Mouse (Mus musculus): ENCODE data around the gene 8030411F24Rik.
"Not testable (repeated sequence)": the region's sequence is repeated elsewhere in the genome, so short reads cannot be mapped to it uniquely, and the experiment has no call there.

Gene 8030411F24Rik

GRCm38 (mm10) chr2:148781709-148782108 lies at the start of gene 8030411F24Rik:
Gene 8030411F24Rik, plus strand, starts transcription at chr2:148782009.
- POLR2A ChIA-PET = interaction anchor here in 1 of 4 experiments (0.9 kb wide), 1 partner anchor 93 kb away, joined by 3 read pairs; the partner anchor contains the start of gene Cst3
- CTCF ChIA-PET = no interaction called here

- CTCF ChIA-PET = interaction anchor here (0.6 to 2.1 kb wide), 8 partner anchors 19 to 170 kb away, joined by 3 to 12 read pairs (median 4); no protein-coding TSS in a partner anchor
Measured at GRCm38 (mm10) chr2:148732327-148733000, 49.3 kb upstream of the 8030411F24Rik start, which contains the start of gene Napb. Gene Napb, minus strand, starts transcription at chr2:148732467.

GRCm38 (mm10) chr2:148743001-148743400 lies 38.8 kb upstream of the 8030411F24Rik start:
- ChIA-PET POLR2A (no interaction called here), CTCF (no interaction called here)

More at GRCm38 (mm10) chr2:148732327-148733000, 49.3 kb upstream of the 8030411F24Rik start, which contains the start of gene Napb:
- POLR2A ChIA-PET = interaction anchor here in 3 of 4 experiments (1.0 to 3.1 kb wide), 25 partner anchors 9 to 143 kb away, joined by 3 to 24 read pairs (median 6); partner anchors contain the start of genes Gzf1 (in 3 of the 3), Nxt1 (in 3 of the 3) and Cst3 (in 2 of the 3)

GRCm38 (mm10) chr2:148743846-148744407 lies 37.9 kb upstream of the 8030411F24Rik start:
- POLR2A ChIA-PET = no interaction called here
- CTCF ChIA-PET = interaction anchor here in 1 of 4 experiments (0.6 kb wide), 1 partner anchor 234 kb away, joined by 4 read pairs; no protein-coding TSS in a partner anchor

GRCm38 (mm10) chr2:148750058-148750457 lies 31.8 kb upstream of the 8030411F24Rik start, which contains the start of gene Cstl1:
Gene Cstl1, plus strand, starts transcription at chr2:148750358.
- ChIA-PET CTCF (interaction anchor here (0.7 to 4.4 kb wide), 6 partner anchors 44 to 272 kb away, joined by 3 to 25 read pairs (median 8); no protein-coding TSS in a partner anchor), POLR2A (no interaction called here)

- CTCF ChIA-PET = interaction anchor here (0.5 to 4.4 kb wide), 24 partner anchors 10 to 1407 kb away, joined by 3 to 25 read pairs (median 4); partner anchors contain the start of gene Napb (in 2 of the 4)
- POLR2A ChIA-PET = interaction anchor here in 1 of 4 experiments (0.7 kb wide), 1 partner anchor 479 kb away, joined by 3 read pairs; no protein-coding TSS in a partner anchor
Measured at GRCm38 (mm10) chr2:148751893-148752813, 29.7 kb upstream of the 8030411F24Rik start.

- CTCF ChIA-PET = interaction anchor here in 2 of 4 experiments (1.3 to 4.4 kb wide), 2 partner anchors 147 to 148 kb away, joined by 4 to 22 read pairs; no protein-coding TSS in a partner anchor
- POLR2A ChIA-PET = no interaction called here
Measured at GRCm38 (mm10) chr2:148754310-148754846, 27.4 kb upstream of the 8030411F24Rik start.

- CTCF ChIA-PET = interaction anchor here in 3 of 4 experiments (0.6 to 2.1 kb wide), 6 partner anchors 11 to 543 kb away, joined by 3 to 7 read pairs (median 4); no protein-coding TSS in a partner anchor
- POLR2A ChIA-PET = interaction anchor here in 3 of 4 experiments (0.7 to 1.4 kb wide), 3 partner anchors 12 to 128 kb away, joined by 3 to 4 read pairs (median 3); no protein-coding TSS in a partner anchor
Measured at GRCm38 (mm10) chr2:148763648-148764388, 18.0 kb upstream of the 8030411F24Rik start.

- POLR2A ChIA-PET = not testable (repeated sequence)
- CTCF ChIA-PET = interaction anchor here in 1 of 4 experiments (0.6 to 0.7 kb wide), 2 partner anchors 235 to 1591 kb away, joined by 4 to 8 read pairs; partner anchors contain the start of gene 3300002I08Rik
Measured at GRCm38 (mm10) chr2:148771397-148771796, 10.4 kb upstream of the 8030411F24Rik start, which contains the start of gene Cst11. Gene Cst11, minus strand, starts transcription at chr2:148771497.

GRCm38 (mm10) chr2:148789142-148789541 lies 7.3 kb downstream of the 8030411F24Rik start, which contains the start of gene Cst12:
Gene Cst12, plus strand, starts transcription at chr2:148789361.
- ChIA-PET POLR2A (no interaction called here), CTCF (no interaction called here)

- ChIA-PET POLR2A (no interaction called here), CTCF (interaction anchor here in 1 of 4 experiments (1.2 kb wide), 1 partner anchor 53 kb away, joined by 3 read pairs; no protein-coding TSS in a partner anchor)
Measured at GRCm38 (mm10) chr2:148798485-148798884, 16.7 kb downstream of the 8030411F24Rik start, which contains the start of gene Cst8. Gene Cst8, plus strand, starts transcription at chr2:148798785.

GRCm38 (mm10) chr2:148801491-148801921 lies 19.7 kb downstream of the 8030411F24Rik start:
- POLR2A ChIA-PET = no interaction called here
- CTCF ChIA-PET = no interaction called here

- POLR2A ChIA-PET = no interaction called here
- CTCF ChIA-PET = no interaction called here
Measured at GRCm38 (mm10) chr2:148806696-148807095, 24.9 kb downstream of the 8030411F24Rik start.

GRCm38 (mm10) chr2:148819909-148820308 lies 38.1 kb downstream of the 8030411F24Rik start, which contains the start of gene Cst13:
Gene Cst13, plus strand, starts transcription at chr2:148820081.
- POLR2A ChIA-PET = interaction anchor here in 1 of 4 experiments (2.2 kb wide), 1 partner anchor 55 kb away, joined by 5 read pairs; the partner anchor contains the start of gene Cst3
- CTCF ChIA-PET = no interaction called here

GRCm38 (mm10) chr2:148825986-148826385 lies 44.2 kb downstream of the 8030411F24Rik start:
- POLR2A ChIA-PET = interaction anchor here in 1 of 4 experiments (1.3 kb wide), 1 partner anchor 58 kb away, joined by 3 read pairs; no protein-coding TSS in a partner anchor

GRCm38 (mm10) chr2:148834912-148835311 lies 53.1 kb downstream of the 8030411F24Rik start, which contains the start of gene Cst9:
Gene Cst9, plus strand, starts transcription at chr2:148835147.
- ChIA-PET CTCF (interaction anchor here in 1 of 4 experiments (0.9 kb wide), 1 partner anchor 68 kb away, joined by 3 read pairs; no protein-coding TSS in a partner anchor), POLR2A (no interaction called here)

More at GRCm38 (mm10) chr2:148825986-148826385, 44.2 kb downstream of the 8030411F24Rik start:
- CTCF ChIA-PET = no interaction called here

All from embryonic stem cell, embryonic (primary cell).